Mouse (Mus musculus): ENCODE data around the gene Fkbpl.

The Fkbpl gene

GRCm38 (mm10) chr17:34644608-34645007 is at the start of gene Fkbpl:
Fkbpl (plus strand) TSS chr17:34644764.
- DNase-seq (ENCODE audit: low spot score in 2 of 2): peak; percentile 91 to 93

- no peak for DNase-seq (ENCODE audit: low spot score in 2 of 2)
These were observed 48.5 kb upstream of the Fkbpl start for GRCm38 (mm10) chr17:34596098-34596497.

DNA sequence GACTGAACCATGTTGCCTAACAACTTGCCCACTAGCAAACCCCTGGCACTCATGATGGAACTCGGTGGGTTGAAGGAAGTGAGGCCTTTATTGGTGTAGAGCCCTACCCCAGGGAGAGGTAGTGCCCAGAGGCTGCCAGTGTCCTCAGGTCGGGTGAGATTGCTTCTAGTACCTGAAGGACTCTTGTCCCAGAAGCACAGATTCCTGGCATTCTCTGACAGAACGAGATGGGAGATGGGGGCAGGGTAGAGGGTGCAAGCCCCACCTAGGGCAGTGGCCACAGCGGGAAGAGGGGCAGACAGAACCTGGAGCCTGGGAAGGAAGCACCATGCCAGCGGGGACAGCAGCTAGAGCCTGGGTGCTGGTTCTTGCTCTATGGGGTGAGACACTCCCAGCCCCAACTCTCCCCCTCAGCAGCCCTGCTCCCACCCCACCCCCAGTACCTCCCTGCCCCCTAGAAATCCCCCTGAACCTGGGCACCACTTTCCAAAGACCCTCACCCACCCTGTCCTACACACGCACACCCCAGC is 46.9 kb upstream of the Fkbpl start, which contains the start of gene Ager:
TSS of gene Ager (plus strand) at position 297 of the 530 bp plus-strand sequence.
- DNase-seq (ENCODE audit: low spot score in 2 of 2): no peak

DNA sequence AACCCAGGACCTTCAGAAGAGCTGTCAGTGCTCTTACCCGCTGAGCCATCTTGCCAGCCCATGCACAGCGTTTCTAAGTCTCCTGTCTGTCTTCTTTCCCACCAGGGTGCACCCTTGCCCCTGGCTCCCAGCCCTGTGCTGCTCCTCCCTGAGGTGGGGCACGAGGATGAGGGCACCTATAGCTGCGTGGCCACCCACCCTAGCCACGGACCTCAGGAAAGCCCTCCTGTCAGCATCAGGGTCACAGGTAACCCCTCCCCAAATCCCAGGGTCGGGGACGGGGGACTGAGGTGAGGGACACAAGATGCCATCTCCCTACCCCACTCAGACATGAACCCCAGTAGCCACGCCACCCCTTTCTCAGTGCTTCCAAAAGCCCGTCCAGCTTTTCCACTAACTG is 44.7 kb upstream of the Fkbpl start:
- no peak for DNase-seq (ENCODE audit: low spot score in 2 of 2)

DNA sequence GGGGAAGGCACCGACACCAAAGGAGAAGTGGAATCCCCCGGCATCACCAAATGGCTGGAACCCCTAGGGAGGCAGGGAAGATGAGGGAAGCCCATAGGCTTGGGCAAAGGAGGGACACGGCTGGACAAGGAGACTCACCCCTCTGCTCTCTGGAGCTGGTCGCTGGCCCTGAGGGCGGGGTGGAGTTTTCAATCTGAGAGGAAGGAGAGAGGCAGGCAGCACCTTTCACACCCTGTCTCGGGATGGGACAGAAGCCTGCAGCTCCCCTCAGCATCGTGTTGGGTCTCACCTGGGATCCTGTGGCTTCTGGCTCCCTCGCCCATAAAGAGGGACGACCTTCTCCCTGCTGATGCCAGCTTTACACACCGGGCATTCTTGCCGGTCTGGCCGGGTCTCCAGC is 42.8 kb upstream of the Fkbpl start:
- peak in 1 of 2 experiments; percentile 13 for DNase-seq (ENCODE audit: low spot score in 2 of 2)

- peak; percentile 97 to 98 for DNase-seq (ENCODE audit: low spot score in 2 of 2)
These were observed 41.0 kb upstream of the Fkbpl start, which contains the start of gene Rnf5 for GRCm38 (mm10) chr17:34603375-34604060. Rnf5 (minus strand) TSS chr17:34603690.

DNA sequence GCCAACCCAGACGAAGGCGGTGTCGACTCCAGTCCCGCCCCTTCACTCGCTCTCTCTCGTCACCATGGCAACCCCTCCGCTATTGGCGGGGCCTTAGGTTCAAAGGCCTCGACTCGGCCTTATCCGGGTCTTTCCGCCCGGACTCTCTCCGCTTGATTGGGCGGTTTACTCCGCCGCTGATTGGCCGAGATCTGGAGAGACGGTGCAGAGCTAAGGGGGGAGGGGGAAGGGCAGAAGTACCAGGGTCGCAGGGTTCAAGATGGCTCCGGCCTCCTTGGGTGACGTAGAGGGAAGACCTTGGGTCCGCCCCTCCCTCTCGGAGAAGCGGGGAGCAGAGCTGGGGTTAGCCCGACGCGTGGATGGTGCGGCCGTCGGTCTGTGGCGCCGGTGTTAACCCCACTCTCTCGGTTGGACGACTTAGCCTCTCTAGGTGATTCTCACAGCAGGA is 40.5 kb upstream of the Fkbpl start, which contains the start of gene Agpat1:
TSS of gene Agpat1 (plus strand) at position 202 of the 448 bp plus-strand sequence.
- DNase-seq (ENCODE audit: low spot score in 2 of 2): peak; percentile 97 to 98

DNA sequence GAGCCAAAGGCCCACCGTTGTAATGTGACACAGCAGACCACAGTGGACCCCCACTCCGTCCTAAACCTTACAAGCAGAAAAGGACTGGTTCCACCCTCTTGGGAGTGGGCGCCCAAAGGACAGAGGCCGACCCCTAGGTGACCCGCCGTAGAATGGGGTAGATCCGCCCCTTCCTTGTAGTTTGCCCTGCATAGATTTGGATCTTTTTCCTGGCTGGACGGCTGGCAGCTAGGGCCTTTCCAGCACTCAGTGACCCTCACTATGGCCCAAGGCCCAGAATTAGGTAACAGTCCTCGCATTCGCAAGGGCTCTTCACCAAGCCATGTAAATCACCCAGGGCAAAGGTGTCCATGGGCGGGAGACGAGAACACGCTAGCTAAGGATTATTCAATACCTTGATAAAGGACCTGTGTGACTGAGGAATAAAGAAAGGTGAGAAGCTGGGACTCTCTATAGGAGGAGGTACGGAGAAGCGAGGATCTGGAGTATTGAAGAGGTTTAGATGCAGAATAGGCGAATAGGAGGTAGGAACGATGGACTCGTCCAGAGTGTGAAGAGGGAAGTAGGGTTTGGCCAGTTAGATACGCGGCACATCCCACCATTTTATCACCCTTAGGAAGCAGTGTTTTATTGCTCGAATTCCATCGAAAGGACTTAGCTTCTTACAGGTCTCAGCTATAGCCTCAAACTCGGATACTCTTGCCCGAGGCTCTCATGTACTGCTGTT is 39.9 kb upstream of the Fkbpl start:
- peak in 1 of 2 experiments; percentile 26 for DNase-seq (ENCODE audit: low spot score in 2 of 2)

- DNase-seq (ENCODE audit: low spot score in 2 of 2): peak; percentile 93 to 95
These were observed 39.0 kb upstream of the Fkbpl start for GRCm38 (mm10) chr17:34605609-34606008.

DNA sequence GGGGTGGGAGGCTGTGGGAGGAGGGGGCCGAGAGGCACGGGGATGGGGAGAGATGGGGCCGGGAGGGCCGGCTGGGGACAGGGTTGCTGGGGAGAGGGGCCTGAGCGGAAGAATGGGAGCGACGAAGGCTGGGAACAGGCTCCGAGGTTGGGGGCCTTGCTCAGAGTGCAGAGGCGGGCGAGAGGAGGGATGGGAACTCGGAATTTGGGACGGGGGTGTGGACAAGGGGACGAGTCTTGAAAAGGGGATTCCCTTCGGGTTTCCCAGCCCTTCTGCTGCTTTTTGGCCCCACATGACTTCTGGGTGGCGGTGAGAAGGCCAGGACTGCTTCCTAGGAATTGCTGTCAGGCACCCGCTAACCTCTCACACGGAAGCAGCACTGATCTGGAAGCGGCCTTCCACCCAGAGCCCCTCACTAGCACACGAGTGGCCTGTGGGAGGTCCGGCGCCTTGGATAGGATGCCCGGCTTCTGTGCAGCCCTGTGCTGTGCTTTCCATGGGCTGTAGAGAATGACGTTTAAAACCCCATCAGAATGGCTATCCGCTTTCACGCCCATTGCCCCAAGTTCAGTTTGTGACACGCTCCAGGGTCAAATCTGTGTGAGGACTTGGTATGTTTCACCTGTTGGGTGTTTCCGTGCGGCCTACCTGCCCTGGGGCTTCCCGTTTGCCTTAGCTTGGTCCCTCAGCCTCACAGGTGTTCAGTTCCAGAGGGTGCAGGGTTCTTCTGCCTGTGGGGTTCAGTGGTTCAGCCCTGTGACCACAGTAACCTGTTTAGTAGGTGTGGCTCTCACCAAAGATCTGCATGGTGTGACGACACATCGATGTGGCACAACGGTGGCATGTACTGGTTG is 38.2 kb upstream of the Fkbpl start:
- DNase-seq (ENCODE audit: low spot score in 2 of 2): no peak

GRCm38 (mm10) chr17:34607997-34608396 is 36.6 kb upstream of the Fkbpl start:
- DNase-seq (ENCODE audit: low spot score in 2 of 2): no peak

GRCm38 (mm10) chr17:34611050-34611449 is 33.5 kb upstream of the Fkbpl start:
- no peak for DNase-seq (ENCODE audit: low spot score in 2 of 2)

DNA sequence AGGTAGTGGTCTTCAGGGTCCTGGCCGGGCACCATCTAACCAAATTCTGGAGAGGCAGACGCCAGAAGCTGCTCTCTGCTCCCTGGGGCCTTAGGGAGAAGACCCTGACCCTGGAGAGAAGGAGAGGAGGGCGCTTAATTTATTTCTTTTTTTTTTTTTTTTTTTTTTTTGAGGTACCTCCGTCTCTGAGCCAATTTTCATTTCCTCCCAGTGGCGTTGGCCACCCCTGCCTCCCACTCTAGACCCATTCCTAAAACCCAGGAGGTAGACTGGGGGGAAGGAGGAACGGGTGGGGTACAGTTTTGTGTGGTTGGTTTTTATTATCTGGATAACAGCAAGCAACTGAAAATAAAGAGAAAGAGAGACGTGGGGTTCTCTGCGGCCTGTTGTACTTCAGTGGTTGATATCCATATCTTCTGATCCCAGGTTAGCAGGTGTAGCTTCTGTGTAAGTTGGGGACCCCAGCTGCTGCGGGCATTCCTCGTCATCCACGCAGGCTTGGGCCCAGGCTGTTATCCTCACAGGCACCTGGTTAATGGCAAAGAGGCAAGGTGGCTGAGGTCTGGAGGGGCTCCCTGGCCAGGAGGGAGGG is 31.4 kb upstream of the Fkbpl start:
- DNase-seq (ENCODE audit: low spot score in 2 of 2): no peak

GRCm38 (mm10) chr17:34613830-34614229 is 30.7 kb upstream of the Fkbpl start:
- DNase-seq (ENCODE audit: low spot score in 2 of 2): no peak

DNA sequence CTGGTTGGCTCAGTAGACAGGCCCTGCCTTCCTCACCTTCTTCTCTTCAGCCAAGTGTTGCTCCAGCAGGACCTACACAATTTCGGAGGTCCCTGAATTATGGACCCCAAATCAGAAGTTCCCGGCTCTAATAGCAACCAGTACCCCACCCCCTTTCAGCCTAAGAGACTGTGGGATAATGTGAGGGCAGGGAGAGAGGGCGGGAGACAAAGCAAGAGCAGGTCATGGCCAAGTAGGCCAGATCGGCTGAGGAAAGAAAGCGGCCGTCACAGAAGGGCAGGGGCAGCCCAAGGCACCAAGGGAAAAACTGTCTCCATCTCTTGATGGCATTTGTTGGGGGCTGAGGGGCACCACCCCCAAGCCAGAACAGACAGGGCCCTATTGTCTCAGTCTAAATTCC is 28.7 kb upstream of the Fkbpl start, which contains the start of gene Egfl8:
TSS of gene Egfl8 (minus strand) at position 101 of the 400 bp plus-strand sequence.
- DNase-seq (ENCODE audit: low spot score in 2 of 2): no peak

DNA sequence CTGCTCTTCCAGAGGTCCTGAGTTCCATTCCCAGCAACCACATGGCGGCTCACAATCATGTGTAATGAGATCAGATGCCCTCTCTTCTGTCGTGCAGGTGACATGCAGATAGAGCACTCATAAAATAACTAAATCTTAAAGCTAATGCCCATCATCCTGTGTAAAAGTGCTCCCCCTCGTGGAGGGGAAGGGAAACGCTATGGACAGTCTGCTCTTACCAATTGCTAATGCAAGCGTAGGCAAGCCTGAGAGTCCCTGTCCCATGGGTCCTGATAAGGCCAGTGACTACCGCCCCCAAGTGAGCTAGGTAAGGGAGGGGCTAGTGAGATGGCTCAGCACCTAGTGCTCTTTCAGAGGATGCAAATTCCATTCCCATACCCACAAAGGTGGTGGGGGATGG is 25.6 kb upstream of the Fkbpl start:
- DNase-seq (ENCODE audit: low spot score in 2 of 2): peak; percentile 79 to 91

DNA sequence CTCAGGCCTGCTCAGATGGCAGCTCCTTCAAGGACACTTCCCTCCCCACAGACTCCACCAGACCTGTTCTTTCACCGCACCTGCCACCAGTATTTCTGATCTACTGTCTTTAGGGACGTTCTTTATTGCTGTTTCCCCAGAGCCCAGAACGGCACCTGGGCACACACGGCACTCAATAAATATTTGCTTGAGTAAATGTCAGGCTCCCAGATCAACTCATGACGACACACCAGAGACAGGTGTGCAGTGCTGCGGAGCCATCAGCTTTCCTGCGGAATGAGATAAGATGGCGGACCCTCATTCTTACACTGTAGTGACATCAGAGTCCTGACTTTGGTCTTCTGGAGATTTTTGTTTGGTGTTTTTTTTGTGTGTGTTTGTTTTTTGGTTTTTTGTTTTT is 23.6 kb upstream of the Fkbpl start:
- DNase-seq (ENCODE audit: low spot score in 2 of 2): no peak

DNA sequence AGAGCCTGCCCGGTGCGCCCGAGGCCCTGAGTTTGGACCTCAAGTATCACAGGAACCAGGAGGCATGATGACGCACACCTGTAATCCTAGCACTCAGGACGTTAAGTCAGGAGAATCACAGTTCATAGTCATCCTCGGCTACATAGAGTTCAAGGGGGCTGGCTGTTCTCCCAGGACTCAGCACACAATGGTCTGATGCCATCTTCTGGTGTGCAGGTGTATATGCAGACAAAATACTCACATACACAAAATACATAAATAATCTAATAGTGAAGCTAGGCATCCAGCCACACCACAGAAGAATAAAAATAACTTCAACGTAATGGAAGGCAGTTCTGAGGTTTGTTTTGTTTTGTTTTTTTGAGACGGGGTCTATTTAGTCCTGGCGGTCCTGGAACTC is 21.4 kb upstream of the Fkbpl start:
- no peak for DNase-seq (ENCODE audit: low spot score in 2 of 2)

DNA sequence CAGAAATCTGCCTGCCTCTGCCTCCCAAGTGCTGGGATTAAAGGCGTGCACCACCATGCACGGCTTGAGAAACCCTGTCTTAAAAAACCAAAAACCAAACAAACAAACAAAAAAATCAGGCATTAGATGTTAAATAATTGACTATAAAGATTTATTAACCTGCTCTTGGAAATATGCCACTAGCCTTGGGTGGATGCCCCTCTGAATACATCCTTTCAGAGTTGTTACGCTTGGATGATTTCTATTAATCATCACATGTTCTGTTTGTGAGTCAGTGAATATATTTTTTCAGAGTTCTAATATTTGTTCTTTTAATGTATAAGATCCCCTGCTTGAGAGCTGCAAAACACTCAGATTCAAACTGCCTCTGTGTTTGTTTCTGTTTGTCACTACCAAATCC is 19.6 kb upstream of the Fkbpl start:
- no peak for DNase-seq (ENCODE audit: low spot score in 2 of 2)

GRCm38 (mm10) chr17:34626062-34626772 is 18.3 kb upstream of the Fkbpl start:
- no peak for DNase-seq (ENCODE audit: low spot score in 2 of 2)

- peak in 1 of 2 experiments; percentile 34 for DNase-seq (ENCODE audit: low spot score in 2 of 2)
These were observed 17.8 kb upstream of the Fkbpl start for GRCm38 (mm10) chr17:34626773-34627092.
